Mouse (Mus musculus): ENCODE measurements around the gene Gpr162. TPM values are rescaled to one million over a fixed set of nuclear protein-coding genes. Genes with fewer than 3 reads are reported as not detected.
A peak's percentile ranks its signal among the peaks of the same experiment; 100 is the strongest.

The Gpr162 gene
- polyA plus RNA-seq, 1 experiment from 2014 or later: 0.45 TPM

- 0 out of 2 replicates have a peak, but pooled peaks have one; percentile 21 for ATAC-seq (ENCODE audit: low FRiP score, low TSS enrichment)
- no peak overlapping the region for H3K9ac ChIP-seq (ENCODE audit: low read length)
- no peak for DNase-seq (ENCODE audit: low spot score)
Observed at GRCm38 (mm10) chr6:124856321-124856720, 7.5 kb downstream of the Gpr162 start.

GRCm38 (mm10) chr6:124854647-124855046, 9.1 kb downstream of the Gpr162 start:
- TF ChIP-seq CTCF (IDR thresholded peaks at IDR 0.05; ENCODE audit: low read depth) (no peak), EP300 (optimal IDR thresholded peaks at IDR 0.05) (no peak)
- Histone ChIP-seq H3K9ac (ENCODE audit: low read length) (0 out of 2 replicates have a peak overlapping the region, but pooled peaks have one; percentile 18), H3K27me3 (ENCODE audit: control insufficient read depth, insufficient read depth, low read length) (no peaks in the 10 kb centered on the region), H3K9me3 (ENCODE audit: control insufficient read depth, low read length) (no peaks in the 10 kb centered on the region), H3K36me3 (ENCODE audit: control insufficient read depth, insufficient read depth, low read length) (no peaks in the 10 kb centered on the region), H3K27ac (replicated peaks) (no peak overlapping the region), H3K4me2 (replicated peaks; ENCODE audit: low read depth) (no peak overlapping the region), H3K4me3 (ENCODE audit: low read depth, low read length) (no peak overlapping the region), H3K4me1 (replicated peaks; ENCODE audit: control insufficient read depth, insufficient read depth) (no peaks in the 10 kb centered on the region)
- ATAC-seq (ENCODE audit: low FRiP score, low TSS enrichment) (no peak), DNase-seq (ENCODE audit: low spot score) (no peak)
- 72% methylated on average over 12 of the region's 12 CpGs for WGBS

More at GRCm38 (mm10) chr6:124856321-124856720, 7.5 kb downstream of the Gpr162 start:
- Histone ChIP-seq H3K4me3 (ENCODE audit: low read depth, low read length) (peak overlapping the region; percentile 72), H3K27me3 (ENCODE audit: control insufficient read depth, insufficient read depth, low read length) (no peaks in the 10 kb centered on the region), H3K27ac (replicated peaks) (no peak overlapping the region), H3K36me3 (ENCODE audit: control insufficient read depth, insufficient read depth, low read length) (no peaks in the 10 kb centered on the region), H3K9me3 (ENCODE audit: control insufficient read depth, low read length) (no peaks in the 10 kb centered on the region), H3K4me1 (replicated peaks; ENCODE audit: control insufficient read depth, insufficient read depth) (no peaks in the 10 kb centered on the region), H3K4me2 (replicated peaks; ENCODE audit: low read depth) (peak overlapping the region; percentile 82)
- WGBS: 10% methylated on average over 14 of the region's 14 CpGs
- TF ChIP-seq EP300 (optimal IDR thresholded peaks at IDR 0.05) (no peak), CTCF (IDR thresholded peaks at IDR 0.05; ENCODE audit: low read depth) (no peak)

GRCm38 (mm10) chr6:124850535-124850934, 13.2 kb downstream of the Gpr162 start:
- Histone ChIP-seq H3K9ac (ENCODE audit: low read length) (no peak overlapping the region), H3K9me3 (ENCODE audit: control insufficient read depth, low read length) (no peaks in the 10 kb centered on the region), H3K27ac (replicated peaks) (no peak overlapping the region), H3K4me1 (replicated peaks; ENCODE audit: control insufficient read depth, insufficient read depth) (no peaks in the 10 kb centered on the region), H3K27me3 (ENCODE audit: control insufficient read depth, insufficient read depth, low read length) (no peaks in the 10 kb centered on the region), H3K4me2 (replicated peaks; ENCODE audit: low read depth) (no peak overlapping the region), H3K4me3 (ENCODE audit: low read depth, low read length) (no peak overlapping the region), H3K36me3 (ENCODE audit: control insufficient read depth, insufficient read depth, low read length) (no peaks in the 10 kb centered on the region)
- ATAC-seq (ENCODE audit: low FRiP score, low TSS enrichment) (no peak), DNase-seq (ENCODE audit: low spot score) (no peak)
- WGBS: 50% methylated on average over 8 of the region's 8 CpGs
- no peak for TF ChIP-seq EP300 (optimal IDR thresholded peaks at IDR 0.05)
- TF ChIP-seq CTCF (IDR thresholded peaks at IDR 0.05; ENCODE audit: low read depth): no peak

GRCm38 (mm10) chr6:124847305-124847704, 16.5 kb downstream of the Gpr162 start:
- H3K27me3 ChIP-seq (ENCODE audit: control insufficient read depth, insufficient read depth, low read length): no peaks in the 10 kb centered on the region
- 11% methylated on average over 9 of the region's 9 CpGs for WGBS
- peaks cover 2% of the 10 kb centered on the region; the same call in 1 of the 2 replicates for H3K36me3 ChIP-seq (ENCODE audit: control insufficient read depth, insufficient read depth, low read length)
- H3K27ac ChIP-seq (replicated peaks): no peak overlapping the region
- peak; percentile 48; the same call in 1 of the 2 replicates for ATAC-seq (ENCODE audit: low FRiP score, low TSS enrichment)
- no peak overlapping the region for H3K9ac ChIP-seq (ENCODE audit: low read length)
- TF ChIP-seq CTCF (IDR thresholded peaks at IDR 0.05; ENCODE audit: low read depth) (peak; percentile 99), EP300 (optimal IDR thresholded peaks at IDR 0.05) (no peak)
- H3K9me3 ChIP-seq (ENCODE audit: control insufficient read depth, low read length): no peaks in the 10 kb centered on the region
- no peaks in the 10 kb centered on the region for H3K4me1 ChIP-seq (replicated peaks; ENCODE audit: control insufficient read depth, insufficient read depth)
- peak; percentile 91 for DNase-seq (ENCODE audit: low spot score)
- no peak overlapping the region for H3K4me3 ChIP-seq (ENCODE audit: low read depth, low read length)
- no peak overlapping the region for H3K4me2 ChIP-seq (replicated peaks; ENCODE audit: low read depth)

- TF ChIP-seq EP300 (optimal IDR thresholded peaks at IDR 0.05) (no peak), CTCF (IDR thresholded peaks at IDR 0.05; ENCODE audit: low read depth) (no peak)
- no peaks in the 10 kb centered on the region for H3K27me3 ChIP-seq (ENCODE audit: control insufficient read depth, insufficient read depth, low read length)
- H3K4me1 ChIP-seq (replicated peaks; ENCODE audit: control insufficient read depth, insufficient read depth): 0 out of 2 replicates have a peak, but pooled peaks cover 4% of the 10 kb centered on the region
- DNase-seq (ENCODE audit: low spot score): no peak
- H3K4me3 ChIP-seq (ENCODE audit: low read depth, low read length): no peak within 1 kb of the TSS
- WGBS: 30% methylated on average over 15 of the region's 15 CpGs
- peak within 1 kb of the TSS; percentile 18; the same call in 1 of the 2 replicates for H3K9ac ChIP-seq (ENCODE audit: low read length)
- peaks cover 2% of the 10 kb centered on the region; the same call in 1 of the 2 replicates for H3K36me3 ChIP-seq (ENCODE audit: control insufficient read depth, insufficient read depth, low read length)
- no peak within 1 kb of the TSS for H3K4me2 ChIP-seq (replicated peaks; ENCODE audit: low read depth)
- H3K27ac ChIP-seq (replicated peaks): no peak within 1 kb of the TSS
- no peak for ATAC-seq (ENCODE audit: low FRiP score, low TSS enrichment)
- no peaks in the 10 kb centered on the region for H3K9me3 ChIP-seq (ENCODE audit: control insufficient read depth, low read length)
Observed at GRCm38 (mm10) chr6:124840241-124841167, 23.3 kb downstream of the Gpr162 start, which contains the start of gene Gnb3. Gene Gnb3, minus strand, starts transcription at chr6:124840275.

All from stomach, postnatal 0 days (tissue).